Mouse (Mus musculus): ENCODE data around the gene Prickle3.
A peak's percentile ranks its signal among the peaks of the same experiment; 100 is the strongest.

Gene Prickle3

GRCm38 (mm10) chrX:7657221-7657639 is at the start of gene Prickle3:
Gene Prickle3 (plus strand): TSS chrX:7657260.
- DNase-seq (ENCODE audit: low spot score in 2 of 2), result no peak

- no peak for DNase-seq (ENCODE audit: low spot score in 2 of 2)
These were observed 47.0 kb upstream of the Prickle3 start for GRCm38 (mm10) chrX:7610035-7610434.

GRCm38 (mm10) chrX:7610536-7611258 is 46.4 kb upstream of the Prickle3 start:
- DNase-seq (ENCODE audit: low spot score in 2 of 2), result peak in 1 of 2 experiments; percentile 12

GRCm38 (mm10) chrX:7617889-7618551 is 39.0 kb upstream of the Prickle3 start:
- no peak for DNase-seq (ENCODE audit: low spot score in 2 of 2)

GRCm38 (mm10) chrX:7632560-7632959 is 24.5 kb upstream of the Prickle3 start:
- no peak for DNase-seq (ENCODE audit: low spot score in 2 of 2)

GRCm38 (mm10) chrX:7635101-7635500 is 22.0 kb upstream of the Prickle3 start:
- DNase-seq (ENCODE audit: low spot score in 2 of 2), result no peak

- DNase-seq (ENCODE audit: low spot score in 2 of 2), result peak; percentile 82 to 93
These were observed 18.5 kb upstream of the Prickle3 start, which contains the start of gene Syp for GRCm38 (mm10) chrX:7638401-7639091. Gene Syp (plus strand): TSS chrX:7638471.

- no peak for DNase-seq (ENCODE audit: low spot score in 2 of 2)
These were observed 17.3 kb upstream of the Prickle3 start for GRCm38 (mm10) chrX:7639536-7640325.

- no peak for DNase-seq (ENCODE audit: low spot score in 2 of 2)
These were observed 16.3 kb upstream of the Prickle3 start for GRCm38 (mm10) chrX:7640785-7641184.

GRCm38 (mm10) chrX:7645349-7645748 is 11.7 kb upstream of the Prickle3 start:
- DNase-seq (ENCODE audit: low spot score in 2 of 2), result peak; percentile 61 to 80

- peak; percentile 49 to 59 for DNase-seq (ENCODE audit: low spot score in 2 of 2)
These were observed 8.3 kb upstream of the Prickle3 start for GRCm38 (mm10) chrX:7648671-7649304.

- DNase-seq (ENCODE audit: low spot score in 2 of 2), result no peak
These were observed 1.1 kb downstream of the Prickle3 start for GRCm38 (mm10) chrX:7658031-7658784.

GRCm38 (mm10) chrX:7658785-7659589 is 1.9 kb downstream of the Prickle3 start:
- DNase-seq (ENCODE audit: low spot score in 2 of 2), result no peak

GRCm38 (mm10) chrX:7661086-7661485 is 4.0 kb downstream of the Prickle3 start:
- no peak for DNase-seq (ENCODE audit: low spot score in 2 of 2)

- DNase-seq (ENCODE audit: low spot score in 2 of 2), result no peak
These were observed 5.9 kb downstream of the Prickle3 start for GRCm38 (mm10) chrX:7662936-7663335.

- DNase-seq (ENCODE audit: low spot score in 2 of 2), result peak in 1 of 2 experiments; percentile 64
These were observed 7.7 kb downstream of the Prickle3 start for GRCm38 (mm10) chrX:7664791-7665190.

GRCm38 (mm10) chrX:7665739-7666502 is 8.9 kb downstream of the Prickle3 start:
- DNase-seq (ENCODE audit: low spot score in 2 of 2), result no peak

GRCm38 (mm10) chrX:7670390-7670881 is 13.4 kb downstream of the Prickle3 start:
- DNase-seq (ENCODE audit: low spot score in 2 of 2), result peak in 1 of 2 experiments; percentile 60

Measured in cerebellum, postnatal 4 days (tissue).